ENCODE assay signal across 8 mouse cellular contexts in genomic region chr11:4946530-4946929, GRCm38 (mm10). TPM values are rescaled to one million over a fixed set of nuclear protein-coding genes. Genes with fewer than 3 reads are reported as not detected.
A peak's percentile ranks its signal among the peaks of the same experiment; 100 is the strongest.
DNase-seq lines count a peak whose midpoint lies in the region; ATAC-seq and TF ChIP-seq lines count a peak whose summit lies in the region.

No protein-coding gene starts in this region.

- H3K9ac ChIP-seq in heart, embryonic 11.5 days (ENCODE audit: low read depth, low read length), result no peak overlapping the region
- no peak overlapping the region for H3K9ac ChIP-seq in heart, adult 2 months (ENCODE audit: low read depth, low read length)
- H3K9ac ChIP-seq in limb, embryonic 14.5 days (ENCODE audit: low read depth, low read length, severe bottlenecking), result no peak overlapping the region
- H3K9ac ChIP-seq in stomach, postnatal 0 days (ENCODE audit: low read length), result no peak overlapping the region

- no peaks in the 10 kb centered on the region for H3K79me2 ChIP-seq in heart, adult 2 months (replicated peaks; ENCODE audit: control insufficient read depth, insufficient read depth, low read length)

- TF ChIP-seq CTCF in heart, adult 2 months (IDR thresholded peaks at IDR 0.05), result no peak
- no peak for TF ChIP-seq CTCF in testis, adult 2 months (IDR thresholded peaks at IDR 0.05; ENCODE audit: control insufficient read depth, insufficient read depth, insufficient replicate concordance, low read depth, low read length)
- no peak for TF ChIP-seq CTCF in stomach, postnatal 0 days (IDR thresholded peaks at IDR 0.05; ENCODE audit: low read depth)

- intact Hi-C loops in heart, adult 2 months (cut with DNase I), result no loop called here

- no peak overlapping the region for H3K27ac ChIP-seq in heart, embryonic 11.5 days (ENCODE audit: low read depth, low read length)
- no peak overlapping the region for H3K27ac ChIP-seq in heart, adult 2 months
- no peak overlapping the region for H3K27ac ChIP-seq in testis, adult 2 months (ENCODE audit: control insufficient read depth, insufficient read depth, low read depth, low read length)
- H3K27ac ChIP-seq in limb, embryonic 14.5 days (replicated peaks; ENCODE audit: low read depth, low read length), result no peak overlapping the region
- H3K27ac ChIP-seq in stomach, postnatal 0 days (replicated peaks), result no peak overlapping the region

- no peak for TF ChIP-seq POLR2A in heart, adult 2 months (IDR thresholded peaks at IDR 0.05; ENCODE audit: insufficient read depth, low read depth, low read length)
- no peak for TF ChIP-seq POLR2A in testis, adult 2 months (IDR thresholded peaks at IDR 0.05; ENCODE audit: control insufficient read depth, low read depth, low read length)
- TF ChIP-seq POLR2A in limb, embryonic 14.5 days (IDR thresholded peaks at IDR 0.05; ENCODE audit: borderline replicate concordance, extremely low read depth, insufficient read depth, insufficient read length), result no peak

- no peak for DNase-seq in heart, adult 2 months
- DNase-seq in testis, postnatal 10 days (ENCODE audit: low spot score), result no peak
- DNase-seq in limb, embryonic 14.5 days (ENCODE audit: low spot score), result no peak
- no peak for DNase-seq in stomach, postnatal 0 days (ENCODE audit: low spot score)
- DNase-seq in layer of hippocampus, adult 9-10 months (ENCODE audit: low spot score), result no peak
- no peak for DNase-seq in frontal cortex, postnatal 14 days (ENCODE audit: low spot score in 2 of 2)

- TF ChIP-seq EP300 in heart, adult 2 months (IDR thresholded peaks at IDR 0.05; ENCODE audit: insufficient read depth, low read depth, low read length), result no peak
- TF ChIP-seq EP300 in stomach, postnatal 0 days (optimal IDR thresholded peaks at IDR 0.05), result no peak

- peak overlapping the region; percentile 61 for H3K4me3 ChIP-seq in heart, embryonic 11.5 days (ENCODE audit: low read depth, low read length)
- H3K4me3 ChIP-seq in heart, adult 2 months, result no peak overlapping the region; the same call in 1 of the 2 replicates
- H3K4me3 ChIP-seq in testis, adult 2 months (ENCODE audit: control insufficient read depth, low read depth, low read length), result peak overlapping the region; percentile 56
- H3K4me3 ChIP-seq in limb, embryonic 14.5 days (replicated peaks; ENCODE audit: low read length), result peak overlapping the region; percentile 51
- H3K4me3 ChIP-seq in stomach, postnatal 0 days (ENCODE audit: low read depth, low read length), result peak overlapping the region; percentile 46

- WGBS in heart, embryonic 11.5 days (ENCODE audit: insufficient replicate concordance), result 37% methylated on average over 13 of the region's 13 CpGs
- 48% methylated on average over 13 of the region's 13 CpGs for WGBS in heart, adult 2 months
- WGBS in limb, embryonic 14.5 days, result 36% methylated on average over 13 of the region's 13 CpGs
- WGBS in stomach, postnatal 0 days, result 43% methylated on average over 13 of the region's 13 CpGs

- peaks cover 9% of the 10 kb centered on the region for H3K4me1 ChIP-seq in heart, embryonic 11.5 days (ENCODE audit: control insufficient read depth, insufficient read depth, low read length)
- no peaks in the 10 kb centered on the region for H3K4me1 ChIP-seq in heart, adult 2 months (ENCODE audit: control insufficient read depth, insufficient read depth, low read length)
- peaks cover 23% of the 10 kb centered on the region for H3K4me1 ChIP-seq in testis, adult 2 months (ENCODE audit: control insufficient read depth, insufficient read depth, low read length)
- no peaks in the 10 kb centered on the region; the same call in 1 of the 2 replicates for H3K4me1 ChIP-seq in limb, embryonic 14.5 days (ENCODE audit: control insufficient read depth, insufficient read depth, low read length)
- H3K4me1 ChIP-seq in stomach, postnatal 0 days (replicated peaks; ENCODE audit: control insufficient read depth, insufficient read depth), result no peaks in the 10 kb centered on the region

- peak overlapping the region; percentile 79 for H3K4me2 ChIP-seq in heart, embryonic 11.5 days
- H3K4me2 ChIP-seq in limb, embryonic 14.5 days (replicated peaks; ENCODE audit: low read depth, low read length, severe bottlenecking), result peak overlapping the region; percentile 87
- peak overlapping the region; percentile 83 for H3K4me2 ChIP-seq in stomach, postnatal 0 days (replicated peaks; ENCODE audit: low read depth)

- no peaks in the 10 kb centered on the region for H3K9me3 ChIP-seq in heart, embryonic 11.5 days (replicated peaks; ENCODE audit: control insufficient read depth, low read length)
- H3K9me3 ChIP-seq in limb, embryonic 14.5 days (ENCODE audit: control insufficient read depth, low read length), result no peaks in the 10 kb centered on the region
- H3K9me3 ChIP-seq in stomach, postnatal 0 days (ENCODE audit: control insufficient read depth, low read length), result no peaks in the 10 kb centered on the region

- H3K36me3 ChIP-seq in heart, embryonic 11.5 days (ENCODE audit: control insufficient read depth, insufficient read depth, low read length), result no peaks in the 10 kb centered on the region
- H3K36me3 ChIP-seq in heart, adult 2 months (ENCODE audit: control insufficient read depth, insufficient read depth, low read length), result no peaks in the 10 kb centered on the region
- no peaks in the 10 kb centered on the region for H3K36me3 ChIP-seq in testis, adult 2 months (ENCODE audit: control insufficient read depth, insufficient read depth, low read length)
- no peaks in the 10 kb centered on the region for H3K36me3 ChIP-seq in limb, embryonic 14.5 days (ENCODE audit: control insufficient read depth, insufficient read depth, low read length)
- H3K36me3 ChIP-seq in stomach, postnatal 0 days (ENCODE audit: control insufficient read depth, insufficient read depth, low read length), result no peaks in the 10 kb centered on the region

- H3K27me3 ChIP-seq in heart, embryonic 11.5 days (ENCODE audit: control insufficient read depth, insufficient read depth, low read length), result peaks cover 69% of the 10 kb centered on the region
- H3K27me3 ChIP-seq in heart, adult 2 months (ENCODE audit: control insufficient read depth, insufficient read depth, low read length), result peaks cover 15% of the 10 kb centered on the region
- H3K27me3 ChIP-seq in testis, adult 2 months (ENCODE audit: control insufficient read depth, insufficient read depth, low read length), result no peaks in the 10 kb centered on the region
- peaks cover 57% of the 10 kb centered on the region for H3K27me3 ChIP-seq in limb, embryonic 14.5 days (ENCODE audit: control insufficient read depth, insufficient read depth, low read length)
- H3K27me3 ChIP-seq in stomach, postnatal 0 days (ENCODE audit: control insufficient read depth, insufficient read depth, low read length), result peaks cover 34% of the 10 kb centered on the region

- ATAC-seq in heart, embryonic 11.5 days (replicated peaks; ENCODE audit: insufficient number of reproducible peaks, low FRiP score, low TSS enrichment), result no peak
- no peak for ATAC-seq in limb, embryonic 14.5 days (ENCODE audit: low FRiP score, low read depth)
- ATAC-seq in stomach, postnatal 0 days (ENCODE audit: low FRiP score, low TSS enrichment), result 0 out of 2 replicates have a peak, but pooled peaks have one; percentile 4

RNA-seq across cellular contexts. Expression of gene Nefh, which starts 1.3 kb away (rescaled TPM):
- polyA plus RNA-seq in heart, embryonic 11.5 days (2014; fragmentation: Nextera tagmentation; extraction: Ambion mirVana), result 0.43 and 0.97 TPM in 2 replicates
- under 1 TPM in 1 of 2 experiments, not detected in 1; 0.05 TPM for total RNA-seq in heart, adult 2 months (2021)
- polyA plus RNA-seq in heart, adult 2 months (2012; rRNA removed), result 0.06 and 0.08 TPM in 2 replicates
- polyA plus RNA-seq in testis, adult 2 months (2012; rRNA removed), result 0.94 and 1.0 TPM in 2 replicates
- polyA plus RNA-seq in limb, embryonic 14.5 days (2012; rRNA removed), result 0.14 and 0.23 TPM in 2 replicates
- polyA plus RNA-seq in limb, embryonic 14.5 days (2014; fragmentation: Nextera tagmentation; extraction: Ambion mirVana), result 0.28 and 0.32 TPM in 2 replicates
- 0.25 TPM in 2 replicates for polyA plus RNA-seq in stomach, postnatal 0 days (2015; fragmentation: Nextera tagmentation; extraction: Ambion mirVana)

RNA-seq across cellular contexts. Expression of gene Ap1b1, which starts 40.1 kb away (rescaled TPM):
- 47.6 and 57.9 TPM in 2 replicates for polyA plus RNA-seq in heart, embryonic 11.5 days (2014; fragmentation: Nextera tagmentation; extraction: Ambion mirVana)
- total RNA-seq in heart, adult 2 months (2021), result 10 to 100 TPM; 48.1 to 48.6 TPM
- 64.2 and 77.2 TPM in 2 replicates for polyA plus RNA-seq in heart, adult 2 months (2012; rRNA removed)
- polyA plus RNA-seq in testis, adult 2 months (2012; rRNA removed), result 27.7 and 33.3 TPM in 2 replicates
- polyA plus RNA-seq in limb, embryonic 14.5 days (2012; rRNA removed), result 52.0 and 59.8 TPM in 2 replicates
- 49.0 and 51.3 TPM in 2 replicates for polyA plus RNA-seq in limb, embryonic 14.5 days (2014; fragmentation: Nextera tagmentation; extraction: Ambion mirVana)
- polyA plus RNA-seq in stomach, postnatal 0 days (2015; fragmentation: Nextera tagmentation; extraction: Ambion mirVana), result 41.8 and 43.3 TPM in 2 replicates

RNA-seq across cellular contexts. Expression of gene Thoc5, which starts 51.4 kb away (rescaled TPM):
- polyA plus RNA-seq in heart, embryonic 11.5 days (2014; fragmentation: Nextera tagmentation; extraction: Ambion mirVana), result 28.1 and 30.2 TPM in 2 replicates
- total RNA-seq in heart, adult 2 months (2021), result 10 to 100 TPM; 16.2 to 16.5 TPM
- polyA plus RNA-seq in heart, adult 2 months (2012; rRNA removed), result 12.8 and 15.8 TPM in 2 replicates
- 69.3 and 75.4 TPM in 2 replicates for polyA plus RNA-seq in testis, adult 2 months (2012; rRNA removed)
- polyA plus RNA-seq in limb, embryonic 14.5 days (2012; rRNA removed), result 32.0 and 39.0 TPM in 2 replicates
- polyA plus RNA-seq in limb, embryonic 14.5 days (2014; fragmentation: Nextera tagmentation; extraction: Ambion mirVana), result 34.0 and 36.5 TPM in 2 replicates
- polyA plus RNA-seq in stomach, postnatal 0 days (2015; fragmentation: Nextera tagmentation; extraction: Ambion mirVana), result 18.3 and 21.0 TPM in 2 replicates
